Mouse (Mus musculus) right cerebral cortex, postnatal 14 days (tissue): ENCODE measurements at regions not wholly inside any gene's neighbourhood (a gene's known extent, or its start where the extent isn't known, plus 50 kb on each side); places are given as distances from the start of the nearest gene placed in this dataset.

Source experiments
- DNase-seq: peaks from one replicate; pipeline ENCODE4 v3.0.0; 2022

GRCm38 (mm10) chr8:57705957-57706356 lies 53.1 kb upstream of the Galnt7 start:
- DNase-seq: no peak

DNA sequence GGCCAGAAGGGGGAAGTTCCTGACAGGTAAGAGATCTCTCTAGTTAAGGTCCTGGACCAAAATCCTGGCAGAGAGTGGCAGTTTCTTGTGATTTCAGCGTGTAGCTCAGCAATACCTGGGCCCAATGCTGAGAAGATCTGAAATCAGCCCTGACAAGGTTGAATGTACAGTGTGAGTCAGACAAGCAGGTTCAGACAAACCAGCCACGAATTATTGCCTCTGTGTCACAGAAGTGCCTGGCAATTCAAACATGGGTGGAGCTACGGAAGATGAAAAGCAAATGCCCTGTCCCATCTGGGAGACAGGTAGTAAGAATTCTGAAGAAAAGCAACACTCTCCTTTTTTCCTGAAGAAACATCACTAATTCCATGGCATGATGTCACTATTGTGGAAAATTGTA lies 51.3 kb upstream of the Galnt7 start:
- DNase-seq: no peak

- peak; percentile 13 for DNase-seq
These were observed 49.7 kb upstream of the Galnt7 start for GRCm38 (mm10) chr8:57702407-57703113.
